ENCODE assay signal across 9 mouse cellular contexts in the genomic region with DNA sequence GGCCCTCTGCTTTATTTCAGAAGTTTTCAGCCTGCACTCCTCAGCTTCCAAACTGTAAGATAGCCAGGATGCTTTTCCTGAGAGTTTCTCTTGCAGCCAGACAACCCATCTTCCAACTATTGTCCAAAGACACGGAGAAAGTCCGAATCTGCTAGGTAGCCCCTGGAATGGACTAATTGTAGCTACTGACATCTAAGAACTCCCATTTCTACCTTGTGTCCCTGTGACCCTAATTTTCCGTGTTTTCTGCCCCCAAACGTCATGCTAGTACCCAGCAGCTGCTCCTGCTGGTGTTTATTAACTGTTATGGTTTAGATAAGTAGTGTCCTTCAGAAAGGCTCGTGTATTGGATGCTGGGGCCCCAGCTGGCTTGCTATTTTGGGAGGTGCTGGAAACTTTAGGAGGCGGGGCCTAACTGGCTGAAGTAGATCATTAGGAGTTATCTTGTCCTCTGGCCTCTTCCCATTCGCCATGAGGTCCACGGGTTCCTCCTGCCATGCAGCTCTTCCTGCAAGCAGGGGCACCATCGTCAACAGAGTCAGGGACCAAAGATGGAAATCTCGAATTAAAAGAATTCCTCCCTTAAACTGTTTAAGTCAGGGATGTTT. TPM values are rescaled to one million over a fixed set of nuclear protein-coding genes. Genes with fewer than 3 reads are reported as not detected.
DNase-seq lines count a peak whose midpoint lies in the region; ATAC-seq lines count a peak whose summit lies in the region.
"Had no signal": no experiment of that assay in that cellular context is flagged by ENCODE, and none has a peak within 500 bp of the region (broad histone marks: within the 10 kb centered on the region; RNA-seq: fewer than 3 reads in every experiment).

No protein-coding gene starts in this region.

- no peaks in the 10 kb centered on the region for H3K36me3 ChIP-seq in neural tube, embryonic 11.5 days (ENCODE audit: control insufficient read depth, insufficient read depth, low read length)
- no peaks in the 10 kb centered on the region for H3K36me3 ChIP-seq in intestine, embryonic 15.5 days
- H3K36me3 ChIP-seq in stomach, embryonic 15.5 days, result no peaks in the 10 kb centered on the region; the same call in 1 of the 2 replicates
- H3K36me3 ChIP-seq: limb, embryonic 15.5 days had no signal

- DNase-seq in gastrocnemius, adult 18-20 months (ENCODE audit: low spot score), result peak; percentile 48
- DNase-seq in gastrocnemius, postnatal 4 days (ENCODE audit: low spot score in 2 of 2), result no peak
- DNase-seq in neural tube, embryonic 11.5 days (ENCODE audit: low spot score), result no peak
- no peak for DNase-seq in neural tube, embryonic 10.5 days (ENCODE audit: extremely low spot score, low spot score)
- no peak for DNase-seq in left cerebral cortex, postnatal 10 days (ENCODE audit: extremely low spot score in 1 of 2, low spot score in 2 of 2)
- DNase-seq in layer of hippocampus, adult 8-10 months (ENCODE audit: low spot score in 2 of 2), result no peak

- ATAC-seq in neural tube, embryonic 11.5 days (ENCODE audit: insufficient read depth, low FRiP score, low TSS enrichment), result no peak
- no peak for ATAC-seq in intestine, embryonic 15.5 days
- peak; percentile 36; the same call in 1 of the 2 replicates for ATAC-seq in stomach, embryonic 15.5 days (ENCODE audit: insufficient read depth, low FRiP score, low read depth)

- WGBS in neural tube, embryonic 11.5 days, result 63% methylated on average over 10 of the region's 10 CpGs
- WGBS in intestine, embryonic 15.5 days, result 36% methylated on average over 10 of the region's 10 CpGs
- WGBS in stomach, embryonic 15.5 days, result 42% methylated on average over 10 of the region's 10 CpGs

- no peaks in the 10 kb centered on the region for H3K9me3 ChIP-seq in neural tube, embryonic 11.5 days (ENCODE audit: control insufficient read depth, low read length)
- no peaks in the 10 kb centered on the region for H3K9me3 ChIP-seq in intestine, embryonic 15.5 days
- no peaks in the 10 kb centered on the region for H3K9me3 ChIP-seq in stomach, embryonic 15.5 days
- H3K9me3 ChIP-seq: limb, embryonic 15.5 days had no signal

- H3K4me3 ChIP-seq in neural tube, embryonic 11.5 days (ENCODE audit: low read depth, low read length), result no peak overlapping the region
- no peak overlapping the region for H3K4me3 ChIP-seq in intestine, embryonic 15.5 days (replicated peaks)
- H3K4me3 ChIP-seq in stomach, embryonic 15.5 days (replicated peaks), result no peak overlapping the region
- H3K4me3 ChIP-seq: limb, embryonic 15.5 days had no signal

- H3K27ac ChIP-seq in neural tube, embryonic 11.5 days (ENCODE audit: low read depth, low read length), result 0 out of 2 replicates have a peak overlapping the region, but pooled peaks have one; percentile 3
- H3K27ac ChIP-seq in intestine, embryonic 15.5 days, result 0 out of 2 replicates have a peak overlapping the region, but pooled peaks have one; percentile 27
- no peak overlapping the region for H3K27ac ChIP-seq in stomach, embryonic 15.5 days
- H3K27ac ChIP-seq: limb, embryonic 15.5 days had no signal

- H3K4me2 ChIP-seq in neural tube, embryonic 11.5 days (ENCODE audit: low read depth), result no peak overlapping the region
- H3K4me2 ChIP-seq in intestine, embryonic 15.5 days (replicated peaks), result no peak overlapping the region
- no peak overlapping the region for H3K4me2 ChIP-seq in stomach, embryonic 15.5 days
- H3K4me2 ChIP-seq: limb, embryonic 15.5 days had no signal

- peaks cover 10% of the 10 kb centered on the region for H3K4me1 ChIP-seq in neural tube, embryonic 11.5 days (ENCODE audit: control insufficient read depth, insufficient read depth, low read length)
- H3K4me1 ChIP-seq in intestine, embryonic 15.5 days (replicated peaks), result peaks cover 13% of the 10 kb centered on the region; the same call in 1 of the 2 replicates
- H3K4me1 ChIP-seq in stomach, embryonic 15.5 days, result 0 out of 2 replicates have a peak, but pooled peaks cover 5% of the 10 kb centered on the region

- intact Hi-C loops in left cerebral cortex, postnatal 10 days (cut with DNase I), result no loop called here

- no peaks in the 10 kb centered on the region for H3K27me3 ChIP-seq in neural tube, embryonic 11.5 days (ENCODE audit: control insufficient read depth, insufficient read depth, low read length)
- no peaks in the 10 kb centered on the region for H3K27me3 ChIP-seq in intestine, embryonic 15.5 days (replicated peaks)
- no peaks in the 10 kb centered on the region for H3K27me3 ChIP-seq in stomach, embryonic 15.5 days (replicated peaks)
- H3K27me3 ChIP-seq: limb, embryonic 15.5 days had no signal

- H3K9ac ChIP-seq in neural tube, embryonic 11.5 days (ENCODE audit: low read length), result no peak overlapping the region
- no peak overlapping the region for H3K9ac ChIP-seq in intestine, embryonic 15.5 days
- H3K9ac ChIP-seq in stomach, embryonic 15.5 days, result no peak overlapping the region
- H3K9ac ChIP-seq: limb, embryonic 15.5 days had no signal

RNA-seq across cellular contexts. Expression of gene Mical3, which starts 19.2 kb away (rescaled TPM):
- 10 to 100 TPM; 46.0 to 59.0 TPM for total RNA-seq in gastrocnemius, adult 18-20 months (2021)
- 100 to 1,000 TPM in 1 of 2 experiments, 10 to 100 TPM in 1; 99.9 to 103 TPM for total RNA-seq in gastrocnemius, postnatal 4 days (2021)
- polyA plus RNA-seq in neural tube, embryonic 11.5 days (2014; fragmentation: Nextera tagmentation; extraction: Ambion mirVana), result 18.4 and 19.6 TPM in 2 replicates
- 6.7 and 7.7 TPM in 2 replicates for polyA plus RNA-seq in intestine, embryonic 15.5 days (2015; fragmentation: Nextera tagmentation; extraction: Ambion mirVana)
- polyA plus RNA-seq in stomach, embryonic 15.5 days (2015; fragmentation: Nextera tagmentation; extraction: Ambion mirVana), result 10.7 and 11.7 TPM in 2 replicates
- total RNA-seq in left cerebral cortex, postnatal 10 days (2021), result 100 to 1,000 TPM; 110 to 111 TPM
- total RNA-seq in layer of hippocampus, adult 8-10 months (2022), result 100 to 1,000 TPM in 1 of 4 experiments, 10 to 100 TPM in 3; 78.3 to 102 (median 90.8) TPM
